Mouse (Mus musculus): ENCODE data around the gene Wasf3. TPM values are rescaled to one million over a fixed set of nuclear protein-coding genes. Genes with fewer than 3 reads are reported as not detected.
A peak's percentile ranks its signal among the peaks of the same experiment; 100 is the strongest.

The Wasf3 gene
- polyA plus RNA-seq (2015; fragmentation: Nextera tagmentation; extraction: Ambion mirVana), result 19.4 and 22.2 TPM in 2 replicates

DNA sequence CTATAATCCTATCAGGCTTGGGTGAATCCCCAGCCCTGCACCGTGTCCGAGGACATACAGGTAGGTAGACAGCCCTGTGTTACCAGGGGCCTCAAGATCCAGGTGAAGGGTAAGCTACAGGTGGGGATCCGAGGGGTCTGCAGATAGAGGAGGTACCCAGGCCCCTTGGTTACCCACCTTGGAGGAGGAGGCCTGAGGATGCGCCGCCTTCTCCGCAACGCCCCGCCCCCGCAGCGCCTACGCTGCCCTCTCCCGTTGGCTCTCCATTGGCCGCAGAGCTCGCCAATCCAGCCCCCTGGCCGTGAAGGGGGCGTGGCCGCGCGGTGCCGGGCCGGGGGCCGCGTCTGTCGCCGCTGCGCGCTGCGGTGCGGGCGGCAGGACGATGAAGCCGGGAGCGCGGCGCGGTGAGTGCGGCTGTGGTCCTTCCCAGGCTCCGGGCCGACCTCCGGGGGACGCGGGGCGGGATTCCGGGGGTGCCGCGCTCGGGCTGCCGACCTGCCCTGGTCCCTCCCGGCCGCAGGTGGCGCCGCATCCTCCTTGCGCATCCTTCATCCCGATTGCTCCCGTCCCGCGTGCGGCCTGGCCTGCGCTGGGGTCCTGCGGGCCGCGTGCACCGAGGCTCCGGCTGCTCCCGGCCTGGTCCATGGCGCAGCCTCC is at the start of gene Wasf3:
TSS of gene Wasf3 (plus strand) at position 51 of the 657 bp plus-strand sequence.
- Histone ChIP-seq H3K27ac (replicated peaks) (peak within 1 kb of the TSS; percentile 84), H3K4me2 (peak within 1 kb of the TSS; percentile 70), H3K36me3 (no peaks in the 10 kb centered on the region), H3K4me1 (peaks cover 11% of the 10 kb centered on the region), H3K9ac (replicated peaks) (peak within 1 kb of the TSS; percentile 78), H3K9me3 (replicated peaks) (no peaks in the 10 kb centered on the region), H3K4me3 (replicated peaks) (peak within 1 kb of the TSS; percentile 81), H3K27me3 (replicated peaks) (no peaks in the 10 kb centered on the region)
- WGBS, result under 1% methylated on average over 64 of the region's 66 CpGs
- ATAC-seq (ENCODE audit: low FRiP score), result peak; percentile 97

DNA sequence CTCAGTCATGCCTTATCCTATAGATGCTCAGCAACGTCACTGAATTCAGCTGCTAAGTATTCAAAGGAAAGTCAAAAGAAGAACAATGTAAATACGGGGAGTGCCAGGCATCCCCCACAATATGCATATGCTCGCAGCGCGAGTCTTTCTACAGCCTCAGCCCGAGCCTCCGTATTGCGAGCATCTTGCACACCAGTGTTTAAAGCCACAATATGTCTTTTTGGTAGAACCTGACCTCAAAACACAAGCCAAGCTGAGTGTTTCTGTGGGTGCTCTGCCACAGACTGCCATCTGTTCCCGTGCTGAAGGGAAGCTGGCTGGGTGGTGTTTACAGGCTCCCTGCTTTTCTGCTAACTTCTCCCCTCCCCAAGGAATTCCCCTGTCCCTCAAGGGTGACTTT is 46.7 kb upstream of the Wasf3 start:
- Histone ChIP-seq H3K9ac (replicated peaks) (no peak overlapping the region), H3K4me1 (no peaks in the 10 kb centered on the region), H3K4me2 (no peak overlapping the region), H3K4me3 (replicated peaks) (no peak overlapping the region), H3K9me3 (replicated peaks) (no peaks in the 10 kb centered on the region), H3K27me3 (replicated peaks) (no peaks in the 10 kb centered on the region), H3K36me3 (no peaks in the 10 kb centered on the region), H3K27ac (replicated peaks) (no peak overlapping the region)
- 66% methylated on average over 9 of the region's 9 CpGs for WGBS
- no peak for ATAC-seq (ENCODE audit: low FRiP score)

DNA sequence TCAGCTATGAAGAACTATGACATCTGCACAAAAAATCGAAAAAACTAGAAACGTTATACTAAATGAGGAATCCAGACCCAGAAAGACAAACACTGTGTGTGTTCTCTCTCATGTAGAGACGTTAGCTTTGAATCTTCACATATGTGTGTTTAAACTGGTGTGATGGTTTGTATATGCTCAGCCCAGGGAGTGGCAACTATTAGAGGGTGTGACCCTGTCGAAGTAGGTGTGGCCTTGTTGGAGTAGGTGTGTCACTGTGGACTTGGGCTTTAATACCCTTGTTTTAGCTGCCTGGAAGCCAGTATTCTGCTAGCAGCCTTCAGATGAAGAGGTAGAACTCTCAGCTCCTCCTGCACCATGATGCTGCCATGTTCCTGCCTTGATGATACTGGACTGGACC is 44.7 kb upstream of the Wasf3 start:
- Histone ChIP-seq H3K9me3 (replicated peaks) (no peaks in the 10 kb centered on the region), H3K9ac (replicated peaks) (no peak overlapping the region), H3K4me1 (no peaks in the 10 kb centered on the region), H3K27ac (replicated peaks) (no peak overlapping the region), H3K36me3 (no peaks in the 10 kb centered on the region), H3K4me2 (no peak overlapping the region), H3K4me3 (replicated peaks) (no peak overlapping the region), H3K27me3 (replicated peaks) (no peaks in the 10 kb centered on the region)
- WGBS, result 88% methylated on average over 4 of the region's 4 CpGs
- no peak for ATAC-seq (ENCODE audit: low FRiP score)

DNA sequence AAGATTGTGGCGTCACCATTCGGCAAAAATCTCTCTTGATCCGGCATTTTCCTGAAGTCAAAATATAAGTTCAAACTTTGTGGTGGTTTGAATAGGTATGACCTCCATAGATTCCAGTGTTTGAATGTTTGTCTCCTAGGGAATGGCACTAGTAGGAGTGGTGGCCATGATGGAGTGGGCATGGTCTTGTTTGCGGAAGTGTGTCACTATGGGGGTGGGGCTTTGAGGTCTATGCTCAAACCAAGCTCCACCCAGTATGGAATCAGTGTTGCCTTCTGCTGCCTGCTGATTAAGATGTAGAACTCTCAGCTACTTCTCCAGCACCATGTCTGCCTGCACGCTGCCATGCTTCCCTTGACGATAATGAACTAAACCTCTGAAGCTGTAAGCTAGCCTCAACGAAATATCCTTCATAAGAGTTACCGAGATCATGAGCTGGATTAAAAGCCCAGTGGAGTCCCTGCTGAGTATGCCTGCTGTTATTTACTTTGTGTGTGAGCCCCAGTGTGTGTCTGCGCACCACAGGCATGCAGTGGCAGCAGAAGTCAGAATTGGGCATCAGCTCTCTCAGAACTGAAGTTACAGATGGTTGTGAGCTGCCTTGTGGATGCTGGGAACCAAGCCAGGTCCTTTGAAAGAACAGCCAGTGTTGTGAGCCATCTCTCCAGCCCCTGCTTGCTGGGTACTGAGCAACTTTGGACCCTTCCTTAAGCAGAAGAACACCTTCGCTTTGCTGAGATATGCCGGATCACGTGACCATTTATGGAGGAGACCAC is 39.7 kb upstream of the Wasf3 start:
- H3K9ac ChIP-seq (replicated peaks), result no peak overlapping the region
- H3K4me3 ChIP-seq (replicated peaks), result no peak overlapping the region
- no peak overlapping the region for H3K4me2 ChIP-seq
- H3K9me3 ChIP-seq (replicated peaks), result no peaks in the 10 kb centered on the region
- no peaks in the 10 kb centered on the region for H3K36me3 ChIP-seq
- H3K4me1 ChIP-seq, result no peaks in the 10 kb centered on the region
- H3K27ac ChIP-seq (replicated peaks), result no peak overlapping the region
- no peaks in the 10 kb centered on the region for H3K27me3 ChIP-seq (replicated peaks)
- 90% methylated on average over 12 of the region's 12 CpGs for WGBS
- no peak for ATAC-seq (ENCODE audit: low FRiP score)

DNA sequence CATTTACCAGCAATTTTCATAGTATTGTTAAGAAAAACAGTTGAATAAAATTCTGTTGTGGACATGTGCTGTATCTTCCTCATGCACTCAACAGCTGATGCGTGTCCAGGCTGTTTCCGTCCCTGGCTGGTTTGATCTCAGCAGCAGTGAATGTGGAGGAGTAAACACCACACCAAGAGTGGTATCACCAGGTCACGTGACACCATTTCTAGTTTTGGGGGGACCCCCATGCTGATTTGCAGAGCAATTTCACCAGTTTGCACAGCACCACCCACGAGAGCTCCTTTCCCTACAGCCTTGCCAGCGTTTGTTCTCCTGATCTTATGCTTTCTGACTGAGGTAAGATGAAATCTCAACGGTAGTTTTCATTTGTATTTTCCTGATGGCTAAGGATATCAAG is 37.7 kb upstream of the Wasf3 start:
- Histone ChIP-seq H3K4me2 (no peak overlapping the region), H3K27ac (replicated peaks) (no peak overlapping the region), H3K9me3 (replicated peaks) (no peaks in the 10 kb centered on the region), H3K9ac (replicated peaks) (no peak overlapping the region), H3K36me3 (no peaks in the 10 kb centered on the region), H3K27me3 (replicated peaks) (no peaks in the 10 kb centered on the region), H3K4me3 (replicated peaks) (no peak overlapping the region), H3K4me1 (no peaks in the 10 kb centered on the region)
- no peak for ATAC-seq (ENCODE audit: low FRiP score)
- 86% methylated on average over 6 of the region's 6 CpGs for WGBS

DNA sequence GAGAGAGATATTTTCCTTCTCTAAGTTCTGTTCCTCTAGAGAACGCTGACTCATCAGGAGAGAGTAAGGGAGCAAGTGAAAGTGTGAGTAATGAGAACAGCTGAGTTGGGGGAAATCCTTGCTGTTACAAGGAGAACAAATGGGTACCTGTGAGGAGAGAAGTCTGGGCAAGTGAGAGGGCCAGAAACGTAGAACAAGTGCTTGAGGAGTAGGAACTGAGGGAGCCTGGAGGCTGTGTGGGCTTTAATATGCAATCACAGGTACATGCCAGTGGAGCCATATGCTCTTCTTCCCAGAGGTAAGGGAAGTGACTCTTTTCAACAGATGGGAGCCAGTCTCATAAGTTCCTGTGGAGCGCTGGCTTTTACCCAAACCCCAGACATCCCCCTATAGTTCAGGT is 35.6 kb upstream of the Wasf3 start:
- WGBS, result 79% methylated on average over 3 of the region's 3 CpGs
- no peaks in the 10 kb centered on the region for H3K9me3 ChIP-seq (replicated peaks)

DNA sequence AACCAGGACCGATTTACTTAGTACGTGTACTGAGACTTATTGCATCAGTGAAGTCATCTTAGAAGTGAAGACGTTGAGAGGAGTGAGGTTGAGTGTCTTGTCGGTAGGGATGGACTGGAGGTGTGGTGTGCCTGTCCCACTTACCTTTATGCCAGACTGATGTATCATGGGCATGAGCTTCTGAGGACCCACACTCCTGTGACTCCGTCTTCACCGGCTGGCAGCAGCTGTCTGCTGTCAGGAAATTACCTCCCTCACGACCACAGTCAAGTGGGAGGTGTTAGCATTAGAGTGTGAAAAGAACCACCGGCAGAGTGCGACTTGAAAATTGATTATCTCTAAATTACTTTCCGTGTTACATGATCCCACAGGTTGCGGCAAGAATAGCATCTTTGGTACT is 34.0 kb upstream of the Wasf3 start:
- no peak overlapping the region for H3K27ac ChIP-seq (replicated peaks)
- H3K27me3 ChIP-seq (replicated peaks), result no peaks in the 10 kb centered on the region
- no peak for ATAC-seq (ENCODE audit: low FRiP score)
- no peaks in the 10 kb centered on the region for H3K4me1 ChIP-seq
- H3K9me3 ChIP-seq (replicated peaks), result no peaks in the 10 kb centered on the region
- 81% methylated on average over 11 of the region's 11 CpGs for WGBS
- H3K4me3 ChIP-seq (replicated peaks), result no peak overlapping the region
- no peak overlapping the region for H3K4me2 ChIP-seq
- no peaks in the 10 kb centered on the region for H3K36me3 ChIP-seq
- H3K9ac ChIP-seq (replicated peaks), result no peak overlapping the region

More for the DNA sequence above, 35.6 kb upstream of the Wasf3 start:
- Histone ChIP-seq H3K4me1 (no peaks in the 10 kb centered on the region), H3K27me3 (replicated peaks) (no peaks in the 10 kb centered on the region), H3K4me3 (replicated peaks) (no peak overlapping the region), H3K9ac (replicated peaks) (no peak overlapping the region), H3K27ac (replicated peaks) (no peak overlapping the region), H3K36me3 (no peaks in the 10 kb centered on the region), H3K4me2 (no peak overlapping the region)
- ATAC-seq (ENCODE audit: low FRiP score), result no peak

DNA sequence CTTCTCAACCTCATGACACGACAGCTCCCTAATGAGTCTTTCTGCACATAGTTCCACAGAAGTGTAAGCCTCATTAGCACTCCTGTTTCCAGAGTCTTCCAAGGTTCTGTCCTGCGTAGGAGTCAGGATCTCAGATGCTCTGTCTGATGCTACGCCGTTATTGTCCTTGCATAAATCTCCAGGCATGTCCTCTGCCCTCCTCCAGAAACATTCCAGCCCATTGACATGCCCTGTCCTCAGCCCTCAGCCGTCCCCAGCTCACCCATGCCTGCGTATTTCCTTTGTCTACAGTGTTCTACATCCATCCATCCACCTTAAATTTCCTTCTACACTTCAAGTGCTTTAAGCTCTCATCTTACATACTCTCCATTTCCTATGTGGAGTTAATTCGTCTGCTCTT is 32.8 kb upstream of the Wasf3 start:
- H3K36me3 ChIP-seq, result no peaks in the 10 kb centered on the region
- H3K9me3 ChIP-seq (replicated peaks), result no peaks in the 10 kb centered on the region
- no peak overlapping the region for H3K27ac ChIP-seq (replicated peaks)
- no peaks in the 10 kb centered on the region for H3K27me3 ChIP-seq (replicated peaks)
- ATAC-seq (ENCODE audit: low FRiP score), result no peak
- H3K4me2 ChIP-seq, result no peak overlapping the region
- WGBS, result 90% methylated on average over 7 of the region's 7 CpGs
- H3K4me1 ChIP-seq, result no peaks in the 10 kb centered on the region
- H3K4me3 ChIP-seq (replicated peaks), result no peak overlapping the region
- no peak overlapping the region for H3K9ac ChIP-seq (replicated peaks)

DNA sequence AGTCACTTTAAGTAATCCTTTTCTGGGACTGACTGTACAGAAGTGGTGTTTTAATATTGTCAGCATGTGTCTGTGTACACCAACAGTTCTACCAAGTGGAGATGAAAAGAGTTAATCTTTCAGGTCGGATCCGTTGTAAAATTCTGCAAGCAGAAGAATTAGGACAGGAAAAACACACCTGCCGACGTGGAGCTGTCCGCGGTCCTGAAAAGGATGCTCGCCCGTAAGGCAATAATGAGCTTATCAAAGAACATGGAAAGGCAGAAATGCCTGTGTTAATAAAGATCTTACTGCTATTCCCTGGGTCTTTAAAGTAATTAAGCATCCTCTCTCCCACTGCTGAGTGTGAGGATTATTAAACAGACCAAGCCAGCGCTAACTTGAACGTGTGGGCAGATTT is 24.4 kb upstream of the Wasf3 start:
- no peaks in the 10 kb centered on the region for H3K4me1 ChIP-seq
- H3K4me2 ChIP-seq, result peak overlapping the region; percentile 28
- H3K4me3 ChIP-seq (replicated peaks), result no peak overlapping the region
- no peak for ATAC-seq (ENCODE audit: low FRiP score)
- WGBS, result 29% methylated on average over 10 of the region's 10 CpGs
- no peaks in the 10 kb centered on the region for H3K9me3 ChIP-seq (replicated peaks)
- H3K36me3 ChIP-seq, result no peaks in the 10 kb centered on the region
- H3K27ac ChIP-seq (replicated peaks), result 0 out of 2 replicates have a peak overlapping the region, but pooled peaks have one; percentile 51
- no peaks in the 10 kb centered on the region for H3K27me3 ChIP-seq (replicated peaks)
- no peak overlapping the region for H3K9ac ChIP-seq (replicated peaks)

DNA sequence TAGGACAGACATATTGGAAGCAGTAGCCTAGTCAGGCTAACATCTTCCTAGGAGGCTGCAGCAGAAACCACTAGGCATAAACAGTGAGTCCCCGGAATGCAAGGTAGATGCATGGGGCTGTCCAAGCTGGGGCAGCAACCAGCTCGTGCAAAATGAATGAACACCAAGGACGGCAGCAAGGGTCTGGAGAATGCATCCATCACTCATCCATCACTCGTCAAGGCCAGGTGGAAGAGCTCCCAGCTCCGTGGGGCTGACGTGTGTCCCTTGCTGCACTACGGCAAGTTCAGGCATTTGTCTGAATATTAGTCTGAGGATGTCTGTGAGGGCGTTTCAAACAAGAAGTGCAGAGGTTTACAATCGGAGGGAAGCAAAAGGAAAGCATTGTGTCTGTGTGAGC is 22.1 kb upstream of the Wasf3 start:
- H3K9me3 ChIP-seq (replicated peaks), result no peaks in the 10 kb centered on the region
- no peaks in the 10 kb centered on the region for H3K36me3 ChIP-seq
- H3K4me2 ChIP-seq, result no peak overlapping the region
- no peak overlapping the region for H3K27ac ChIP-seq (replicated peaks)
- ATAC-seq (ENCODE audit: low FRiP score), result no peak
- no peak overlapping the region for H3K4me3 ChIP-seq (replicated peaks)
- no peaks in the 10 kb centered on the region for H3K4me1 ChIP-seq
- 74% methylated on average over 9 of the region's 9 CpGs for WGBS
- H3K9ac ChIP-seq (replicated peaks), result no peak overlapping the region
- no peaks in the 10 kb centered on the region for H3K27me3 ChIP-seq (replicated peaks)

DNA sequence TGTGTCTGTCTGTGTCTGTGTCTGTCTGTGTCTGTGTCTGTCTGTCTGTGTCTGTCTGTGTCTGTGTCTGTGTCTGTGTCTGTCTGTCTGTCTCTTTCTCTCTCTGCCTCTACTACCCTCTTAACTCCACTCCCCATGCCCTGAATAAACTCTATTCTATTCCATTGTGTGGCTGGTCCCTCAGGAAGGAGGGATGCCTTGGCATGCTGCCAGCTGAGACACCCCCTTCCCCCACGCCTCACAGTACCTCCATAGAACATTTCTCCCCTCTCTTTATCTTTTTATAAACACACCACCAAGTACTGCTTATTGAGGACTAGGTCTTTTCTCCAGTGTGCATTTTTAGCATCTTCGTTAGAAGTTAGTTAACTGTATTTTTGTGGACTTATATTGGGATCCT is 16.4 kb upstream of the Wasf3 start:
- ATAC-seq (ENCODE audit: low FRiP score), result no peak
- Histone ChIP-seq H3K27ac (replicated peaks) (no peak overlapping the region), H3K36me3 (no peaks in the 10 kb centered on the region), H3K9ac (replicated peaks) (no peak overlapping the region), H3K4me2 (no peak overlapping the region), H3K4me3 (replicated peaks) (no peak overlapping the region), H3K27me3 (replicated peaks) (no peaks in the 10 kb centered on the region), H3K4me1 (no peaks in the 10 kb centered on the region; the same call in 1 of the 2 replicates), H3K9me3 (replicated peaks) (no peaks in the 10 kb centered on the region)
- WGBS, result 41% methylated on average over 2 of the region's 2 CpGs

DNA sequence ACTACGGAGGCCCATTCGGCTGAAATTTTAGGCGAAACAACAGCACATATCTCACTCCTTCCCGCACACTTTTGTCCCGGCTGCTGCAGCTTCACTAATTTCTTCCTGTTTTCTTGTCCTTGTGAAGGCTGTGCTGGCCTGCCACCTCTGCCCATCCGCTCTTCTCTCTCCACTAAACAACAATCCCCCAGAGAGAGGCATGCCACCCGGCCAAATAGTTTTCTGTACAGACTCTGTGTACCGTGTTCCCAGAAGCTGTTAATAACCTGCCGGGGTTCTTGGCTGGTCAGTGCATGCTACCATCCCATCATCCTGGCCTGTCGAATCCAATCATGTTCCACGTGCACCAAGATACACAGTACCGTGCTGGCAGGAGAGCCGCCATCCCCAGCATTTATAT is 15.8 kb upstream of the Wasf3 start:
- no peaks in the 10 kb centered on the region for H3K27me3 ChIP-seq (replicated peaks)
- WGBS, result 75% methylated on average over 13 of the region's 13 CpGs
- no peaks in the 10 kb centered on the region for H3K36me3 ChIP-seq
- H3K9ac ChIP-seq (replicated peaks), result no peak overlapping the region
- no peak overlapping the region for H3K4me3 ChIP-seq (replicated peaks)
- no peak for ATAC-seq (ENCODE audit: low FRiP score)
- H3K9me3 ChIP-seq (replicated peaks), result no peaks in the 10 kb centered on the region
- H3K27ac ChIP-seq (replicated peaks), result no peak overlapping the region
- no peaks in the 10 kb centered on the region; the same call in 1 of the 2 replicates for H3K4me1 ChIP-seq
- H3K4me2 ChIP-seq, result no peak overlapping the region

Measured in neural tube, embryonic 15.5 days (tissue).